Mouse (Mus musculus): ENCODE data around the gene Ninj1. TPM values are rescaled to one million over a fixed set of nuclear protein-coding genes. Genes with fewer than 3 reads are reported as not detected.

Ninj1 gene
- polyA plus RNA-seq, 1 experiment: not detected

- no peak overlapping the region for H3K4me3 ChIP-seq (ENCODE audit: insufficient read depth, low read depth, low read length)
- TF ChIP-seq CTCF (IDR thresholded peaks at IDR 0.05; ENCODE audit: insufficient read depth, low read depth, low read length): no peak
- TF ChIP-seq POLR2A (IDR thresholded peaks at IDR 0.05; ENCODE audit: insufficient read depth, low read depth, low read length): no peak
- WGBS: 73% methylated on average over 7 of the region's 7 CpGs
- no peak overlapping the region for H3K27ac ChIP-seq (ENCODE audit: insufficient read depth, low read depth, low read length)
- no peaks in the 10 kb centered on the region for H3K4me1 ChIP-seq (ENCODE audit: control insufficient read depth, insufficient read depth, low read length)
Observed at GRCm38 (mm10) chr13:49163645-49164044, 23.6 kb upstream of the Ninj1 start.

GRCm38 (mm10) chr13:49167081-49167480, 20.2 kb upstream of the Ninj1 start:
- H3K27ac ChIP-seq (ENCODE audit: insufficient read depth, low read depth, low read length): no peak overlapping the region
- H3K4me1 ChIP-seq (ENCODE audit: control insufficient read depth, insufficient read depth, low read length): no peaks in the 10 kb centered on the region
- H3K4me3 ChIP-seq (ENCODE audit: insufficient read depth, low read depth, low read length): no peak overlapping the region
- no peak for TF ChIP-seq CTCF (IDR thresholded peaks at IDR 0.05; ENCODE audit: insufficient read depth, low read depth, low read length)
- TF ChIP-seq POLR2A (IDR thresholded peaks at IDR 0.05; ENCODE audit: insufficient read depth, low read depth, low read length): no peak
- 74% methylated on average over 9 of the region's 9 CpGs for WGBS

- 24% methylated on average over 17 of the region's 17 CpGs for WGBS
- H3K4me3 ChIP-seq (ENCODE audit: insufficient read depth, low read depth, low read length): no peak overlapping the region
- no peak overlapping the region for H3K27ac ChIP-seq (ENCODE audit: insufficient read depth, low read depth, low read length)
- no peaks in the 10 kb centered on the region for H3K4me1 ChIP-seq (ENCODE audit: control insufficient read depth, insufficient read depth, low read length)
- TF ChIP-seq POLR2A (IDR thresholded peaks at IDR 0.05; ENCODE audit: insufficient read depth, low read depth, low read length): no peak
- TF ChIP-seq CTCF (IDR thresholded peaks at IDR 0.05; ENCODE audit: insufficient read depth, low read depth, low read length): peak; percentile 86
Observed at GRCm38 (mm10) chr13:49169448-49170207, 17.7 kb upstream of the Ninj1 start.

GRCm38 (mm10) chr13:49170623-49171022, 16.7 kb upstream of the Ninj1 start:
- TF ChIP-seq CTCF (IDR thresholded peaks at IDR 0.05; ENCODE audit: insufficient read depth, low read depth, low read length) (no peak), POLR2A (IDR thresholded peaks at IDR 0.05; ENCODE audit: insufficient read depth, low read depth, low read length) (no peak)
- 87% methylated on average over 11 of the region's 11 CpGs for WGBS
- no peak overlapping the region for H3K4me3 ChIP-seq (ENCODE audit: insufficient read depth, low read depth, low read length)
- H3K4me1 ChIP-seq (ENCODE audit: control insufficient read depth, insufficient read depth, low read length): peaks cover 3% of the 10 kb centered on the region; the same call in 1 of the 2 replicates
- no peak overlapping the region for H3K27ac ChIP-seq (ENCODE audit: insufficient read depth, low read depth, low read length)

GRCm38 (mm10) chr13:49171729-49172128, 15.6 kb upstream of the Ninj1 start:
- 52% methylated on average over 1 of the region's 1 CpGs for WGBS
- no peak for TF ChIP-seq CTCF (IDR thresholded peaks at IDR 0.05; ENCODE audit: insufficient read depth, low read depth, low read length)
- no peak for TF ChIP-seq POLR2A (IDR thresholded peaks at IDR 0.05; ENCODE audit: insufficient read depth, low read depth, low read length)
- no peak overlapping the region for H3K27ac ChIP-seq (ENCODE audit: insufficient read depth, low read depth, low read length)

GRCm38 (mm10) chr13:49172335-49172734, 14.9 kb upstream of the Ninj1 start:
- no peak for TF ChIP-seq CTCF (IDR thresholded peaks at IDR 0.05; ENCODE audit: insufficient read depth, low read depth, low read length)
- TF ChIP-seq POLR2A (IDR thresholded peaks at IDR 0.05; ENCODE audit: insufficient read depth, low read depth, low read length): no peak
- Histone ChIP-seq H3K4me1 (ENCODE audit: control insufficient read depth, insufficient read depth, low read length) (peaks cover 4% of the 10 kb centered on the region; the same call in 1 of the 2 replicates), H3K4me3 (ENCODE audit: insufficient read depth, low read depth, low read length) (no peak overlapping the region), H3K27ac (ENCODE audit: insufficient read depth, low read depth, low read length) (no peak overlapping the region)
- 66% methylated on average over 7 of the region's 7 CpGs for WGBS

More at GRCm38 (mm10) chr13:49171729-49172128, 15.6 kb upstream of the Ninj1 start:
- H3K4me3 ChIP-seq (ENCODE audit: insufficient read depth, low read depth, low read length): no peak overlapping the region
- H3K4me1 ChIP-seq (ENCODE audit: control insufficient read depth, insufficient read depth, low read length): peaks cover 4% of the 10 kb centered on the region; the same call in 1 of the 2 replicates

GRCm38 (mm10) chr13:49172971-49173596, 14.2 kb upstream of the Ninj1 start:
- H3K4me1 ChIP-seq (ENCODE audit: control insufficient read depth, insufficient read depth, low read length): peaks cover 4% of the 10 kb centered on the region; the same call in 1 of the 2 replicates
- WGBS: 13% methylated on average over 12 of the region's 12 CpGs
- H3K27ac ChIP-seq (ENCODE audit: insufficient read depth, low read depth, low read length): no peak overlapping the region
- no peak overlapping the region for H3K4me3 ChIP-seq (ENCODE audit: insufficient read depth, low read depth, low read length)
- TF ChIP-seq CTCF (IDR thresholded peaks at IDR 0.05; ENCODE audit: insufficient read depth, low read depth, low read length): peak; percentile 90
- no peak for TF ChIP-seq POLR2A (IDR thresholded peaks at IDR 0.05; ENCODE audit: insufficient read depth, low read depth, low read length)

GRCm38 (mm10) chr13:49175509-49175908, 11.8 kb upstream of the Ninj1 start:
- no peak for TF ChIP-seq CTCF (IDR thresholded peaks at IDR 0.05; ENCODE audit: insufficient read depth, low read depth, low read length)
- no peak for TF ChIP-seq POLR2A (IDR thresholded peaks at IDR 0.05; ENCODE audit: insufficient read depth, low read depth, low read length)
- no peak overlapping the region for H3K27ac ChIP-seq (ENCODE audit: insufficient read depth, low read depth, low read length)
- 82% methylated on average over 10 of the region's 10 CpGs for WGBS
- peaks cover 14% of the 10 kb centered on the region for H3K4me1 ChIP-seq (ENCODE audit: control insufficient read depth, insufficient read depth, low read length)
- H3K4me3 ChIP-seq (ENCODE audit: insufficient read depth, low read depth, low read length): no peak overlapping the region
